Mouse (Mus musculus) CH12F3 (cell line): ENCODE results near the gene Tmc4.
"Not testable (repeated sequence)": the region's sequence is repeated elsewhere in the genome, so short reads cannot be mapped to it uniquely, and the experiment has no call there.

Experiments
- in situ Hi-C: fragments of 300-500 bp; cut with MboI; formaldehyde crosslinking; loops from 2 replicates; pipeline ENCODE4 v1.14.3; 2020; ENCODE audit warnings: low sequenced_read_pairs

The Tmc4 gene

GRCm38 (mm10) chr7:3677342-3677741 is at the start of gene Tmc4:
Tmc4 (minus strand) TSS chr7:3677553.
- in situ Hi-C loops: no loop called here

- in situ Hi-C loops: not testable (repeated sequence)
Observed at GRCm38 (mm10) chr7:3725459-3725858, 48.1 kb upstream of the Tmc4 start.

- in situ Hi-C loops: not testable (repeated sequence)
Observed at GRCm38 (mm10) chr7:3720268-3720667, 42.9 kb upstream of the Tmc4 start, which contains the start of gene Pirb. Pirb (minus strand) TSS chr7:3720391.

GRCm38 (mm10) chr7:3715249-3715648 is 37.9 kb upstream of the Tmc4 start:
- in situ Hi-C loops: no loop called here

- in situ Hi-C loops: no loop called here
Observed at GRCm38 (mm10) chr7:3712264-3712942, 35.0 kb upstream of the Tmc4 start.

- in situ Hi-C loops: no loop called here
Observed at GRCm38 (mm10) chr7:3709000-3709399, 31.6 kb upstream of the Tmc4 start.

GRCm38 (mm10) chr7:3708447-3708980 is 31.2 kb upstream of the Tmc4 start:
- in situ Hi-C loops: not testable (repeated sequence)

- in situ Hi-C loops: no loop called here
Observed at GRCm38 (mm10) chr7:3707568-3708413, 30.4 kb upstream of the Tmc4 start.

GRCm38 (mm10) chr7:3707027-3707426 is 29.7 kb upstream of the Tmc4 start:
- in situ Hi-C loops: no loop called here

- in situ Hi-C loops: no loop called here
Observed at GRCm38 (mm10) chr7:3706343-3706934, 29.1 kb upstream of the Tmc4 start.

GRCm38 (mm10) chr7:3705911-3706310 is 28.6 kb upstream of the Tmc4 start:
- in situ Hi-C loops: no loop called here

- in situ Hi-C loops: not testable (repeated sequence)
Observed at GRCm38 (mm10) chr7:3705461-3705860, 28.1 kb upstream of the Tmc4 start.

- in situ Hi-C loops: no loop called here
Observed at GRCm38 (mm10) chr7:3704475-3704874, 27.1 kb upstream of the Tmc4 start.

GRCm38 (mm10) chr7:3703879-3704441 is 26.6 kb upstream of the Tmc4 start, which contains the start of gene Rps9:
Rps9 (plus strand) TSS chr7:3703993.
- in situ Hi-C loops: no loop called here

- in situ Hi-C loops: no loop called here
Observed at GRCm38 (mm10) chr7:3703148-3703878, 26.0 kb upstream of the Tmc4 start.

- in situ Hi-C loops: no loop called here
Observed at GRCm38 (mm10) chr7:3698471-3698870, 21.1 kb upstream of the Tmc4 start.

- in situ Hi-C loops: not testable (repeated sequence)
Observed at GRCm38 (mm10) chr7:3694949-3695305, 17.6 kb upstream of the Tmc4 start.

GRCm38 (mm10) chr7:3694076-3694948 is 17.0 kb upstream of the Tmc4 start:
- in situ Hi-C loops: no loop called here

GRCm38 (mm10) chr7:3693809-3694075 is 16.4 kb upstream of the Tmc4 start:
- in situ Hi-C loops: no loop called here
